Mouse (Mus musculus) brain, embryonic 14.5 days (tissue): ENCODE results near the gene Kras.

Experiments
- CTCF ChIP-seq: fragments of 200-500 bp; IDR thresholded peaks from 2 replicates; pipeline ENCODE4 v1.5.1; 2012; ENCODE audit warnings: inconsistent platforms, mild to moderate bottlenecking, moderate library complexity, borderline replicate concordance; ENCODE audit not compliant: insufficient read depth, insufficient read length; ENCODE audit errors: extremely low read depth
- POLR2A ChIP-seq: fragments of 200-500 bp; IDR thresholded peaks from 2 replicates; pipeline ENCODE4 v1.6.1; 2012; ENCODE audit warnings: mild to moderate bottlenecking, inconsistent platforms, borderline replicate concordance; ENCODE audit not compliant: poor library complexity, insufficient read depth, insufficient read length, severe bottlenecking; ENCODE audit errors: extremely low read depth

DNA sequence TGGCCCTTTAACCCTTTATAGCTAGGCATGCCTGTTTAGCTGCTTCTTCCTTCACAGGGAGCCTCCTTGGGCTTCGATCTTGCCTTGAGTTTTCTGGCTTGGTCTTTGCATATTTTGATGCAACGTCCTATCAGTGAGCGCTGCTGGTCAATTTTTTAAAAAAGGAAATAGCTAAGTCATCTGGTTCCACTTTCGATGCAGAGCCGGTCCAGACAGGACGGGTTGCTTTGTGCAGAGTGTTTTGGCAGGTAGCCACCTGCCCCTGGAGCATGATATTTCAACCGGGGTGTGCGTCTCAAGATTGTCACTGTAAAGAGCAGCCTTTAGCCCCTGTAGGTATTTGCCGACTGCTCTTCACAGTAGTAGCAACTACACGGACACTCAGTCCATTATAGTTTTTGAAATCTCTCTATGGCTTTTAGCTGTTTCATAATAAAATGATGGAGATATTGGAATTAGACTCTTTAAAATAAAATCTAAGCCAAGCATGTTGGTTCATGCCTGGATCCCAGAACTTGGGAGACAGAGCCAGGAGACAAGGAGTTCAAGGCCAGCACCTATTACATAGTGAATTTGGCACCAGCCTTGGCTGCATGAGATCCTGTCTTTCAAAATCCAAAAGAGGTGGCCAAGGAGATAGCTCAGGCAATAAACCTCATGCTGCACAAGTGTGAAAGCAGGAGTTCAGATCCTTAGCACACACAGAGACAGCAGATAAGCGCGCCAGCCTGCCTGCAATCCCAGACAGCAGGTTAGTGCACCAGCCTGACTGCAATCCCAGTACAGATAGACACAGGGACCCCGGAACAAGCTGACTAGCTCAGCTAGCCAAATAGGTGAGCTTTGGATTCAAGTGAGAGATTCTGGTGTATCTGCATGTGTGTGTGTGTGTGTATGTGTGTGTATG lies 41.6 kb upstream of the Kras start:
- TF ChIP-seq POLR2A = no peak
- TF ChIP-seq CTCF = no peak
